Mouse (Mus musculus): ENCODE data around the gene Nck2. TPM values are rescaled to one million over a fixed set of nuclear protein-coding genes. Genes with fewer than 3 reads are reported as not detected.

Nck2 gene
- polyA plus RNA-seq, 1 experiment from 2014 or later, result 47.0 TPM

DNA sequence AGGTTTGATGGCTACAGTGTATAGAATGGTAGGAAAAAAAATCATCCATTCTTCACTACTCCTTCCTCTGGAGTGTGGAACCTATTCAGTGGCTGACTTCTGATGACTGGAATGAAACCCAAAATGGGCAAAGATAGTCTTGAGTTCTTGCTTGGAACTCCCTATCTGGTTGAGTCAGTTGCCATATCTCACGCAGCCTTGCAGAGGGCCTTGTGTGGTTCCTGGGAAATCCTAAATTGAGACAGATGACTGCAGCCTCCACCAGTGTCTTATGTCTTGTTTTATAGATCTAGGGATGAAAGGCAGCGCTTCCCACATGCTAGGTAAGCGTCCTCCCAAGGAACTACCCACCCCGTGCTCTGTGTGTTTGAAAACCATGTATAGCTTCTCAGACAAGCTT lies 120.9 kb downstream of the Nck2 start:
- ATAC-seq (ENCODE audit: insufficient number of reproducible peaks, insufficient read depth, low FRiP score, low TSS enrichment, low read depth), result no peak
- Histone ChIP-seq H3K27me3 (no peaks in the 10 kb centered on the region), H3K4me3 (no peak overlapping the region), H3K4me1 (peaks cover 37% of the 10 kb centered on the region), H3K9me3 (no peaks in the 10 kb centered on the region), H3K4me2 (no peak overlapping the region), H3K27ac (no peak overlapping the region), H3K36me3 (peaks cover 32% of the 10 kb centered on the region), H3K9ac (no peak overlapping the region)
- 91% methylated on average over 4 of the region's 4 CpGs for WGBS

GRCm38 (mm10) chr1:43566677-43567377 lies 122.4 kb downstream of the Nck2 start:
- peaks cover 37% of the 10 kb centered on the region for H3K4me1 ChIP-seq
- no peaks in the 10 kb centered on the region for H3K27me3 ChIP-seq
- ATAC-seq (ENCODE audit: insufficient number of reproducible peaks, insufficient read depth, low FRiP score, low TSS enrichment, low read depth), result peak; percentile 56; the same call in 1 of the 2 replicates
- 41% methylated on average over 8 of the region's 8 CpGs for whole genome bisulfite sequencing
- H3K4me2 ChIP-seq, result no peak overlapping the region
- no peak overlapping the region for H3K4me3 ChIP-seq
- no peaks in the 10 kb centered on the region for H3K9me3 ChIP-seq
- H3K36me3 ChIP-seq, result peaks cover 41% of the 10 kb centered on the region
- no peak overlapping the region; the same call in 1 of the 2 replicates for H3K27ac ChIP-seq
- H3K9ac ChIP-seq, result no peak overlapping the region

GRCm38 (mm10) chr1:43568824-43569223 lies 124.4 kb downstream of the Nck2 start:
- Histone ChIP-seq H3K27me3 (no peaks in the 10 kb centered on the region), H3K36me3 (peaks cover 34% of the 10 kb centered on the region), H3K4me2 (no peak overlapping the region), H3K9ac (no peak overlapping the region), H3K9me3 (no peaks in the 10 kb centered on the region), H3K4me3 (no peak overlapping the region), H3K27ac (no peak overlapping the region), H3K4me1 (peaks cover 37% of the 10 kb centered on the region)
- 42% methylated on average over 10 of the region's 10 CpGs for WGBS
- no peak for ATAC-seq (ENCODE audit: insufficient number of reproducible peaks, insufficient read depth, low FRiP score, low TSS enrichment, low read depth)

DNA sequence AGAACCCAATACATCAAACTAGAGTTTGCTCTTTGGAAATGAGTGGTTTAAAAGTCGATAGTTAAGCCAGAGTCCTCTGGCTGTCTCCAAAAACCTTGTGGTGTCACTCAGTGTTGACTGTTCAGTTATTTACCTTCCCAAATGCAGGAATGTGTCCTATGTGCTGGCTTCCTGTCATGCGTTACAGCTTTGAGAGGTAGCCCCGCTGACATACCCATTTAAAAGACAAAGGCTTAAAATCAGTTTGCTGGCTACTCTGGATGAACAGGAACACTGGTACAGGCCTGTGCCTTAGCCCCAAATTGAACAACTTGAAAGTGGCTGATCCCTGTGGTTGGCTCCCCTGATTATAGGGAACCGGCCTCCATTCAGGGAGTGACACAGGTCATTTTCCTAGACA lies 126.7 kb downstream of the Nck2 start:
- WGBS, result 93% methylated on average over 4 of the region's 4 CpGs
- H3K27me3 ChIP-seq, result no peaks in the 10 kb centered on the region
- H3K4me1 ChIP-seq, result peaks cover 36% of the 10 kb centered on the region
- no peak overlapping the region for H3K4me2 ChIP-seq
- H3K9ac ChIP-seq, result no peak overlapping the region
- H3K36me3 ChIP-seq, result peaks cover 34% of the 10 kb centered on the region
- H3K4me3 ChIP-seq, result no peak overlapping the region
- ATAC-seq (ENCODE audit: insufficient number of reproducible peaks, insufficient read depth, low FRiP score, low TSS enrichment, low read depth), result no peak
- H3K9me3 ChIP-seq, result no peaks in the 10 kb centered on the region
- no peak overlapping the region for H3K27ac ChIP-seq

GRCm38 (mm10) chr1:43574793-43575304 lies 130.5 kb downstream of the Nck2 start:
- H3K9ac ChIP-seq, result no peak overlapping the region
- H3K9me3 ChIP-seq, result no peaks in the 10 kb centered on the region
- H3K4me1 ChIP-seq, result 0 out of 2 replicates have a peak, but pooled peaks cover 3% of the 10 kb centered on the region
- H3K27ac ChIP-seq, result no peak overlapping the region
- no peaks in the 10 kb centered on the region for H3K27me3 ChIP-seq
- H3K4me3 ChIP-seq, result no peak overlapping the region
- peaks cover 13% of the 10 kb centered on the region for H3K36me3 ChIP-seq
- no peak for ATAC-seq (ENCODE audit: insufficient number of reproducible peaks, insufficient read depth, low FRiP score, low TSS enrichment, low read depth)
- H3K4me2 ChIP-seq, result no peak overlapping the region
- WGBS, result 53% methylated on average over 3 of the region's 3 CpGs

DNA sequence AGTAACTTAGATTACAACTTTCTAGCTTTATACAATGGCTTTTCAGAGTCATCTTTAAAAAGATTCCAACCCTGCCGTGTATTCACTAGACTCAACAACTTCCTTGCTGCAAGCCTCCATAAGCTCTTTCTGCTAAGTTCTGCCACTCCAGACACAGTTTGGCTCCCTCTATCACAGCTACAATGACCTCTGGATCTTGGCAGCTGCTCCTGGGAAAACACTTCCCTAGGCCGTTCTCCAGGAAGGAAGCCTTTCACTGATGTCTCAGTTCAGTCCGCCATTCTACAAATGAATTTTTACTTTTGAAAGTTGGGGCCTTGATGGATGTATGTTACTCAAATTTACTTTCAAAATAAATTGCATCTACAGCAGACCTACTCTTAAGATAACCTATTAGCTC lies 133.0 kb downstream of the Nck2 start:
- Histone ChIP-seq H3K4me3 (no peak overlapping the region), H3K27me3 (no peaks in the 10 kb centered on the region), H3K9me3 (no peaks in the 10 kb centered on the region), H3K27ac (no peak overlapping the region), H3K36me3 (no peaks in the 10 kb centered on the region), H3K4me2 (no peak overlapping the region), H3K9ac (no peak overlapping the region), H3K4me1 (0 out of 2 replicates have a peak, but pooled peaks cover 3% of the 10 kb centered on the region)
- ATAC-seq (ENCODE audit: insufficient number of reproducible peaks, insufficient read depth, low FRiP score, low TSS enrichment, low read depth), result no peak
- WGBS, result 87% methylated on average over 3 of the region's 3 CpGs

- no peaks in the 10 kb centered on the region for H3K9me3 ChIP-seq
- no peak overlapping the region for H3K4me3 ChIP-seq
- no peaks in the 10 kb centered on the region for H3K36me3 ChIP-seq
- whole genome bisulfite sequencing, result 26% methylated on average over 1 of the region's 1 CpGs
- no peak for ATAC-seq (ENCODE audit: insufficient number of reproducible peaks, insufficient read depth, low FRiP score, low TSS enrichment, low read depth)
- no peaks in the 10 kb centered on the region for H3K27me3 ChIP-seq
- no peaks in the 10 kb centered on the region for H3K4me1 ChIP-seq
- H3K4me2 ChIP-seq, result no peak overlapping the region
- H3K27ac ChIP-seq, result no peak overlapping the region
- no peak overlapping the region for H3K9ac ChIP-seq
These were observed 139.2 kb downstream of the Nck2 start for GRCm38 (mm10) chr1:43583564-43583963.

- WGBS, result 90% methylated on average over 1 of the region's 1 CpGs
- Histone ChIP-seq H3K9me3 (no peaks in the 10 kb centered on the region), H3K4me2 (no peak overlapping the region), H3K27ac (no peak overlapping the region), H3K4me1 (no peaks in the 10 kb centered on the region), H3K9ac (no peak overlapping the region), H3K27me3 (no peaks in the 10 kb centered on the region), H3K36me3 (no peaks in the 10 kb centered on the region), H3K4me3 (no peak overlapping the region)
- ATAC-seq (ENCODE audit: insufficient number of reproducible peaks, insufficient read depth, low FRiP score, low TSS enrichment, low read depth), result no peak
These were observed 144.6 kb downstream of the Nck2 start for GRCm38 (mm10) chr1:43589001-43589400.

- 47% methylated on average over 2 of the region's 2 CpGs for WGBS
- Histone ChIP-seq H3K27me3 (no peaks in the 10 kb centered on the region), H3K9ac (no peak overlapping the region), H3K36me3 (no peaks in the 10 kb centered on the region), H3K9me3 (no peaks in the 10 kb centered on the region), H3K4me3 (no peak overlapping the region), H3K4me2 (no peak overlapping the region), H3K4me1 (peaks cover 5% of the 10 kb centered on the region), H3K27ac (no peak overlapping the region)
- no peak for ATAC-seq (ENCODE audit: insufficient number of reproducible peaks, insufficient read depth, low FRiP score, low TSS enrichment, low read depth)
These were observed 145.5 kb downstream of the Nck2 start for GRCm38 (mm10) chr1:43589910-43590309.

DNA sequence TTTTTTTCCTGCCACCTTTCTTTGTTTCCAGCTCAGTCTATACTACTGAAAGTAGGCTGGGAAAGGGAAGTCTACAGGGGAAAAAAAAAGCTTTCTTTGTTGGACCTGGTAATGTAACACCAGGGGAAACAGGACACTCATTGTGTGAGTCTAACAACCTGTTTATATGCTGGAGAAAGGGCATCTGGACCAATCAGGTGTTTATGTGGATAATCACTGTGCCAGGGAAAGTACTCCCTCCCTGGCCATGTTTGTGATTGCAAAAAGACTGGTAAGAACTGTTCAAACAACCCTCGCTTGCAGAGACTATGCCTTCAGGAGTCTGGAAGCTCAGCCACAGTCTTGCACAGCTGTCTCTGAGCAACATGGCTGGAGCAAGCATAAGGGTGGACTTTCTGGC lies 146.3 kb downstream of the Nck2 start:
- ATAC-seq (ENCODE audit: insufficient number of reproducible peaks, insufficient read depth, low FRiP score, low TSS enrichment, low read depth), result no peak
- Histone ChIP-seq H3K4me2 (no peak overlapping the region), H3K36me3 (no peaks in the 10 kb centered on the region), H3K4me1 (peaks cover 12% of the 10 kb centered on the region), H3K4me3 (no peak overlapping the region), H3K9me3 (no peaks in the 10 kb centered on the region), H3K9ac (no peak overlapping the region), H3K27me3 (no peaks in the 10 kb centered on the region), H3K27ac (no peak overlapping the region)
- WGBS, result 60% methylated on average over 1 of the region's 1 CpGs

GRCm38 (mm10) chr1:43593069-43593468 lies 148.7 kb downstream of the Nck2 start:
- WGBS, result 80% methylated on average over 3 of the region's 3 CpGs
- no peak for ATAC-seq (ENCODE audit: insufficient number of reproducible peaks, insufficient read depth, low FRiP score, low TSS enrichment, low read depth)
- Histone ChIP-seq H3K4me2 (no peak overlapping the region), H3K27ac (no peak overlapping the region), H3K36me3 (no peaks in the 10 kb centered on the region), H3K4me3 (no peak overlapping the region), H3K27me3 (no peaks in the 10 kb centered on the region), H3K9ac (no peak overlapping the region), H3K4me1 (peaks cover 12% of the 10 kb centered on the region), H3K9me3 (no peaks in the 10 kb centered on the region)

DNA sequence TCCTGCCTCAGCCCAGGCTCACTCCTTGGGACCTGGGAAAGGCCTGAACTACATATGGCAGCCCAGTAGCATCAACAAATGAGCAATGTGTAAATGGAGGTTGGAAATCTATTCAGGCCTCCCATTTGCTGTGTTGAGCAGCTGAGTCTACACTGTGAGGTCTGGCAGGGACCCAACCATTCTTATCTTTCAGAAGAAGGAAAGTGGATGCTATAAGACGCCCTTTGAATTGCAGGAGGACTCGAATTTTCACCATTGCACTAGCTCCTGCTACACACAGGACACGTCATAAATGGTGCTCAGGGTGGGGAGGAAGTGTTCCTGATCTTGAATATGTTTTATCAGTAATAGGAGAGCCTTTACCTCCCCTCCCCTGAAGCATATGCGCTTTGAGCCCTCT lies 150.4 kb downstream of the Nck2 start:
- H3K36me3 ChIP-seq, result no peaks in the 10 kb centered on the region
- peaks cover 12% of the 10 kb centered on the region for H3K4me1 ChIP-seq
- no peaks in the 10 kb centered on the region for H3K27me3 ChIP-seq
- H3K9me3 ChIP-seq, result no peaks in the 10 kb centered on the region
- no peak for ATAC-seq (ENCODE audit: insufficient number of reproducible peaks, insufficient read depth, low FRiP score, low TSS enrichment, low read depth)
- H3K9ac ChIP-seq, result no peak overlapping the region
- H3K27ac ChIP-seq, result no peak overlapping the region
- 59% methylated on average over 4 of the region's 4 CpGs for WGBS
- H3K4me2 ChIP-seq, result no peak overlapping the region
- no peak overlapping the region for H3K4me3 ChIP-seq

Measured in embryonic facial prominence, embryonic 13.5 days (tissue).